Mouse (Mus musculus): ENCODE results near the gene Ston1.
A peak's percentile ranks its signal among the peaks of the same experiment; 100 is the strongest.

Gene Ston1

DNA sequence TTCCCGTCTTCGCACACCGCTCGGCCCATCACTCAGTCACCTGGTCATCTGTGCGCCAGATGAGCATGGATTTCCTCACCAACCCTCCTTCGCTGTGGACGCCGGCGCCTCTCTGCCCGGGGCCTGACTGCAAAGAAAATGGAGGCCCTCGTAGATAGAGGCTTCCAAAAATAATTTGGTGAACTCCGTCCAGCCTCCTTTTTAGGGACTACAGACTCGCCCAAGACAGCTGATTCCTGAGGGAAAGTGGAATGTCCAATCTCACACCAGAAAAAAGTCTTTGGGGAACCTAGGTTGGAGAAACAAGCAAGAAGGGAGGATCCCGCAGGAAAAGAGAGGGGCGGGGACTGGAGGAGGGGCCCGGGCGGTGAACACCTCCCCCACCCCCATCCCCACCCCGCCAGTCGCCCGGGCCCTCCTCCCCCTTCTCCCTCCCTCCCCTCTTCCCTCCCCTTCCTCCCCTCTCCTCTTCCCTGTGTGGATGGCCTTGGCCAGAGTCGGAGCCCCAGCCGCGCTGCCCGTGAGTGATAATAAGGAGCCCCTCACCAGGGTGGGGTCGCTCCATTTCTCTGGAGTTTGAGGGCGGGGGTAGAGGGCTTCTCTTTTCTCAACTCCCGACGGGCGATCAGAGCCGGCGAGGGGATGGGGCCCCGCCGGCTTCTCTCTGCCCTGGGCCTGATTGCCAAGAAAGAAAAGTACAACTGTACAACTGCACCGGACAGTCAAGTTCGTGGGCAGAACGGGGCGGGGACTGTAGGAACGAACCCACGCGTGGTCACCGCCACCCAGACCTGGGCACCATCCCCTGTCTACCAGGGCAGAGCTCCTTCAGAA is at the start of gene Ston1:
TSS of gene Ston1 (plus strand) at position 463 of the 834 bp plus-strand sequence.
- DNase-seq (ENCODE audit: low spot score in 2 of 2), result peak; percentile 47 to 58

DNA sequence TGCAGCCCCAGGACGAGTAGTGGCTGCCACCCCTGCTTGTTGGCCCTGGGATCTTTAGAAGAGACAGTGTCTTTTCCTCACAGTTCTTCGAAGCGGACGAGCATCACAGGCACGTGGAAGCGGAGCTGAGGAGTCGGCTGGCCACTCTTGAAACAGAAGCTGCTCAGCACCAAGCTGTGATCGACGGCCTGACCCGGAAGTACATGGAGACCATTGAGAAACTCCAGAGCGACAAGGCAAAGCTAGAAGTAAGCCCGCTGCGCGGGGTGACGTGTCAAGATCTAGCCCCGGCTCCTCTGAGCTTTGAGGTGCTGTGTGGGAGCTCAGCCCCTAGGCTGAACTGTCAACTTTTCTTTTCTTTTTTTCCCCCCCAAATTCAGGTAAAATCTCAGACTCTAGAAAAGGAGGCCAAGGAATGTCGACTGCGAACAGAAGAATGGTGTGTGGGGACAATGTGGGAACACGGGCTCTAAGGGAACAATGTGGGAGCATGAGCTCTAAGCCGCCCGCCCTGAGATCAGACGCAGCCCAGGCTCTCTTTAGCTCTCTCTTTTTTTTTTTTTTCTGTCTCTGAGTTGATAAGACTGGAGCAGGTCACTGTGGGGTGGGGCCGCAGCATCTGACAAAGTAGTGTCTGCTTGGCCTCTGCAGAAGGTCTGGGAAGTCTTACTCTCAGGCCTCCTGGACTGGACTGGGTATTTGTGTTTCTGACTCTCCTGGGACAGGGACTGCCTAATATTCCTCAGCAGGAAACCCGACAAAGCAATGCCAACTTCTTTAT is 47.9 kb upstream of the Ston1 start:
- DNase-seq (ENCODE audit: low spot score in 2 of 2), result no peak

DNA sequence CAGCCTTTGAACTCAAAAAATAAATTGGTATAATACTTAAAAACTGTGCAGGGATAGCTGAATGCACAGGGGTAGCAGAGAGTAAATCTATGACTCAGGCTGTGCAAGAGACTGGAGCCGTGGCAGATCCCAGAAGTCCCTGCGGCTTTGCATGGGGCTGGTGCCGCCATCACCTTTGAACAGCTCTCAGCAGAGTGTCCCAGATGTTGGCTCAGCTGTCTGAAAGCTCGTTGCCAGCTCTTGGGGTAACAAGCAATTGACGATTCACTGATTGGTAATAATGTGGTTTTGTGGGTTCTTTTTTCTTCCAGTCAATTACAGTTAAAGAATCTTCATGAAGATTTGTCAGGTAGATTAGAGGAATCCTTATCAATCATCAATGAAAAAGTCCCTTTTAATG is 47.1 kb upstream of the Ston1 start:
- no peak for DNase-seq (ENCODE audit: low spot score in 2 of 2)

DNA sequence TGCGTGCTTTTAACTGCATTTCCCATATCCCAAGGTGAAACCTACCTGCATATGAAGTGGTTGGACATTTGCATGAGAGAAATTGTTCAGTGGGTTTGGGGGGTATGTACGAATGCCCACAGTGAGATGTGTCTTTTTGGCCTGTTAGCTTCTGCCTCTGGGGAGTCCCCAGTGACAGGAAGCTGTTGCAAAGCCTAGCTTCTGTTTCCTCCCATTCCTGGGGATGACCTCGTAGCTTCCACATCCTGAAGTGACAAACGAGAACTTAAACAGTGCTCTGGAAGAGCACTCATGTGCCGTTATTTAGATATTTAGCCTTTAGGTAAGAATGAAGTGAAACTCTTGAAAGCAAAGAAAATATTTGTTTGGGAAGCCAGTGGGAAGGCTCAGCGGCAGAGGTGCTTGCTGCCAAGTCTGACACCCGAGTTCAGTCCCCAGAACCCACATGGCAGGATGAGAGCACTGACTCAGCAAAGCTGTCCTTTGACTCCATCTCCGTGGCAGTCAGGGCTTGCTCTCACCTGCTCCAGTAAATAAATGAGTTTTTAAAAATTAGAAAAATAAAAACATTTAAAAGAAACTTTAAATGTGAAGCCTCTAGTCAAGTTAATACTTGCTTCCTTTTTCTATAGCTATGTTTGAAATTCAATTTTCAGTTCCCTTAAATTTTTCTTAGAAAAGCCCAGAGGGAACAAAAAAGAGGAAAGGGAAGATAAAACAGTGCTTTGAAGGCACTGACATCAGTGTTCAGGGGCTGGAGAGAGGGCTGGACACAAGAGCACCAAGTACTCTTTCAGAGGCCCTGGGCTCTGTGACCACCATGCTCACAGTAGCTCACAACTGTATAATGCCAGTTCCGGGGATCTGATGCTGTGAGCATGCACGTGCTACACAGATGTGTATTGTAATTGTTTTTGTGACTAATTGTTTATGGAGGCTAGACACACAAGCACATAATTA is 46.2 kb upstream of the Ston1 start:
- peak; percentile 43 to 47 for DNase-seq (ENCODE audit: low spot score in 2 of 2)

DNA sequence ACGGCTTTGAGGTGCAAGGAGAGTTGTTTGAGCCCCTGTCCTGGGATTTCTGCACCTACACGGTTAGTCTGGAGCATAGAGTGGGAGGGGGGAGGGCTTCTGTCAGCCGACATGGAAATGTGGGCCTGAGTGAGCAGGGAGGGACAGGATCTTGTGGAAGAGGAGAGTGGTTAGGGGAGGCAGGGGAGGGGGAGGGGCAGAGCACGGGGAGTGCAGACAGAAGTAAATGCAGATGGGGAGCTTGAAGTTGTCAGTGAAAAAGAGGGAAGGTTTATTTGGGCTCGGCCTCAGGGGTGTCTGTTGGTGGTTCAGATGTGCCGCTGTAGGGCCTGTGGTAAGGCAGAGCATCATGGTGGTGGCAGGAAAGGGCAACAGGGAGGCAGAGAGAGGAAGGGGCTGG is 44.9 kb upstream of the Ston1 start:
- DNase-seq (ENCODE audit: low spot score in 2 of 2), result no peak

DNA sequence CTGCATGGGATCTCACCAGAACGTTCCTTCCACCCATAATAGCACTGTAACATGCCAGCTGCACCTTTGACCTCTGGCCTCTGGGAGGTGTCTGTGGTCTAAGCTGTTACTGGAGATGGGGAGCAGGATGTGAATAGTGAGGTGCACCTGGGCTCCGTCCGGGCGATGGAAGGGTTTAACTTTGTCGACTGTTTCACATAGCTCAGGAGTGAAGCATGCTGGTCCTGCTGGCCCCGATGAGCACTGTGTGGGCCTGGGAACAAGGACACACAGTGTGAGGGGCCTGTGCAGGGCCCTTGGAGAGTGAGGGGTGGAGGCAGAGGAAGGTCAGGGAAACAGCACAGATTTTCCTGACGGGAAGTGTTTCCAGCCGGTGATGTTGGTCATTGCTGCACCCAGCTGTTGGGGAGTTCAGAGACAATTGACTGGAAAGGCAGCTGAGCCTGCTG is 44.5 kb upstream of the Ston1 start:
- DNase-seq (ENCODE audit: low spot score in 2 of 2), result no peak

DNA sequence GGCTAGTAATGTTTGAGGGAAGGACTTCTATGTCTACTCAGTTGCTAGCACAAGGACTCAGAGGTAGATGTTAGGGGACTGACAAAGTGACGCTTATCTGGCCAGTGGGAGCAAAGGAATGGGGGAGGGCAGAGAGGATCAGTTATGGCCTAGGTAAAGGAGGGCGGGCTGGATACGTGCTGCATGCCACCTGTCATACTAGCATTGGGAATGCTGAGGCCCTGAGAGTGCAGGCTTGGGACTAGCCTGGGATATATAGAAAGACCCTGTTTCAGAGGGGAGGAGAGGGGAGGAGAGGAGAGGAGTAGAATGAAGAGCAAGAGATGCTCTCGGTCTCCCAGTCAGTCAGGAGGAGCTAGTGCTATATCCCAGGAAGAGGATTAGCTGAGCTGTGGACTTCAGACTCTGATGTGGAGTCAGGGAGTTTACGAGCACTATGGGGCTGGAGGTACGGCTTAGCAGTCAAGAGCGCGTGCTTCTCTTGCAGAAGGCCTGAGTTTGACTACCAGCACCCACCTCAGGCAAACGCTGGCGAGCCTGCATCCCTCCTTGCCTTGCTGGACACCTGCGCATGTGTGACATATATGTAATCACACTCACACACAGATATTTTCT is 43.9 kb upstream of the Ston1 start:
- no peak for DNase-seq (ENCODE audit: low spot score in 2 of 2)

DNA sequence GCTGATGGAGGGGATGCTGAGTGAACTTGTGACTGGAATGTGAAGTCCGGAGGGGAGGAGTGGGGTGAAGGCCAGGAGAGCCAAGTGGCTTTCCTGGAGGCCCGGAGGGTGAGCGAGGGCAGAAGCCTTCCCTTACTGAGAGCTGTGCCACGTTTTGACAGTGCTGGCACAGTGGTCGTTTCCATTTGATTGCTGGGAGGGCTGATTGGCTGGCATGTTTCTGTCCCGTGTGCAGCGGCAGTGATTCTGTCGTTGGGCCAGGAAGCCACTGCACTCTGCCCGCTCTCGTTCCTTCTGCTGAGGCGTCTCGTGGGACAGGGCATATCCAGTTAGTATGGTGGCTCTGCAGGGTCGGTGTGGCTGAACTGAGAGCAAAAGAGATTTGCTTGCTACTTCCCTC is 41.3 kb upstream of the Ston1 start:
- DNase-seq (ENCODE audit: low spot score in 2 of 2), result no peak

DNA sequence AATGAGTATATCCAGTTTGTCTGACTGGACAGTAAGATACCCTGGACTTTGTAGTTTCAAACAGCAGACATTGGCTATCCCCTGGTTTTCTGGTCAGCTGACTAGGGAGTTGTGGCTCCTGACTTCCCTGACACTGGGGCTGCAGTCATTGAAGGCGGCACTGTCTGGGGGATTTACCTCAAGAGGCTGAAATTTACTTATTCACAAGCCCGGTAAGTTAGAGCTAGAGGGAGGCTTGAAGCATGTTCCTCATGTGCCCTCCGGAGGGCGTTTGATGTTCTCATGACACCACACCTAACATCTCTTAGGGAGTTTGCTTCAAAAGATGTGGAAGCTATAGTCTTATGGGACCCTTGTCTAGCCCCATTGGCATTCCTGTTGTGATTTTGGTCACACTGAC is 40.8 kb upstream of the Ston1 start:
- peak in 1 of 2 experiments; percentile 17 for DNase-seq (ENCODE audit: low spot score in 2 of 2)

DNA sequence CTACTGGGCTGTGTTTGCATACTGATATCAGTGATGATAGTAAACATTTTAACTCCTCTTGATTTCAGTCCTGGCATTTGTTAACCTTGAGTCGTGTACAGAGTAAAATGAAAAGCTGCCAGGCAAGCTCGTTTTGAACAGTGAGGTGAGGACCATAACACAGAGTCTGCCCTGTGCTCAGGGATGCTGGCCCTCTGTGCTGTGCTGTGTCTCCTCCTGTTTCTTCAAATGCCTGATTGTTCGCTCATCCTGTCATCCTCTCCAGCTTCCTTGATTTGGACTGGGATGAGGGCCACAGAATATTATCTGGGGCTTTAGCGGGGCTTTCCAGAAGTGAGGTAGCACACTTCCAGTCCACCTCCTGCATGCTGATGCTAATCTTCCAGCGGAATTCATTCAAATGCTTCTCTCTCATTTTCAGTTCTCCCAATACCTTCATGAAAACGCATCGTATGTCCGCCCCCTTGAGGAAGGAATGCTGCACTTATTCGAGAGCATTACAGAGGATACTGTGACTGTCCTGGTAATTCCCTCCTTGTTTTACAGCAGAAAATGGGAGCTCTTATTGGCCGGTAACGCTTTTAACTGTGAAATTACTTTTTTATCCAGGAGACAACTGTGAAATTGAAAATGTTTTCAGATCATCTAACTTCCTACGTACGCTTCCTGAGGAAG is 39.2 kb upstream of the Ston1 start:
- no peak for DNase-seq (ENCODE audit: low spot score in 2 of 2)

DNA sequence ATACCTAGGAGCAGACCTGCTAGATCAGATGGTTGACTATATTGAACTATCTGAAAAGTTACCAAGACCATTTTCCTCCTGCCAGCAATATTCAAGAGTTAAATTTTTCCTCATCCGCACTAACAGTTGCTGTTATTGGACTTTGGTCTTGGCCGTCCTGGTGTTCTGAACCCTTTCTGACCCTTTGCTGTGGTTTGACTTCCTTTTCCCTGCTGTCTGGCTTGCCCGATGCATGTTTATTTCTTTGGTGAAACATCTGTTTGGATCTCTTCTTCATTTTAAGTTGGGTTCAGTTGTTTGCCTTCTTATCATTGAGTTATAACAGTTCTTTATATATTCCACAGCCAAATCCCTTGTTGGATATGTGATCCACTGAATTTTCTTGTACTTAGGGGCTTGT is 33.9 kb upstream of the Ston1 start:
- no peak for DNase-seq (ENCODE audit: low spot score in 2 of 2)

DNA sequence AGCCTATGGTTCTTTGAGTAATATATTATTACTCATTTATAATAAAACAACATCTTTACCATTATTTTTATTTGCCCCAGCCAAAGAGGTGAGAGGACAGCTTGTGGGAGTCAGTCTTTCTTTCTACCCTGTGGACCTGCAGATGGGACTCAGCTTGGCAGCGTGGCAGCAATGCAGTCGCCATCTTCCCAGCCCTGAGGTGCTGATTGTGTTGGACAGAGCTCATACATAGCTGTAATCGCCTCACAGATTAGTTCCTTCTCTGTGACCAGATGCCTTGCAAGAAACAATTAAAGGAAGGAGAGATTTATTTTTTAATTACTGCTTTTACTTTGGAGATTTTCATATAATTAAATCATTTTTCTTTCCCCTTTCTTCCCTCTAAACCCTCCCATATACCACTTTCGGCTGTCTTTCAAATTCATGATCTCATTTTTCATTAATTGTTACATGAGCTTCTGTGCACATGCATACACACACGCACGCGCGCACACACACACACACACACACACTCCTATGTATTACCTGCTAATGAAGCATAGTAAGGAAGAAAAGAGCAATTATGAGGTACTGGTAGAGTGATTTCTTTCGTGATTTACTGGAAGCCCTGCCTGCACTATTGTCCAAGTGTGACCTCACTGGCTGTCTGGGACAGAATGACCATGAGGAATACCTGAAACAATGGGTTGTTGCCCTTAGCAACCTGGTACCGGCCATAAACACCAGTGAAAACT is 27.5 kb upstream of the Ston1 start:
- DNase-seq (ENCODE audit: low spot score in 2 of 2), result no peak

DNA sequence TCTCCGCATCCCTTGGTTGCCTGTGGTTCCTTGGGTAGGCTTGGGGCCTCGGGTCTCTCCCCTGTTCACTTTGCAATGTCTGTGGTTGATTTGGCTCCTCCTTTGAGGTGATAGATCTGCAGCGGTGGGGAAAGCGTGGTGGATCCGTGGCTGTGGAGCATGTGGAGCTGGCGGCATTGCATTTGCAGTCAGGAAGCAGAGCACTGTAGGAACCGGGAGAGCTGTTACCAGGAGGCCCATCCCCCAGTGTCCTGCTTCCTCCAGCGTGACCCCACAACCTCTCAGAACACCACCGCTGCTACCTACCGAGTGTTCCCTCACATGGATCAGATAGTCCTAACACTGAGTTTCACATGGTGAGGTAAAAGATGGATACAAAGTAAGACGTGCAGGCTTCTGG is 26.7 kb upstream of the Ston1 start:
- no peak for DNase-seq (ENCODE audit: low spot score in 2 of 2)

DNA sequence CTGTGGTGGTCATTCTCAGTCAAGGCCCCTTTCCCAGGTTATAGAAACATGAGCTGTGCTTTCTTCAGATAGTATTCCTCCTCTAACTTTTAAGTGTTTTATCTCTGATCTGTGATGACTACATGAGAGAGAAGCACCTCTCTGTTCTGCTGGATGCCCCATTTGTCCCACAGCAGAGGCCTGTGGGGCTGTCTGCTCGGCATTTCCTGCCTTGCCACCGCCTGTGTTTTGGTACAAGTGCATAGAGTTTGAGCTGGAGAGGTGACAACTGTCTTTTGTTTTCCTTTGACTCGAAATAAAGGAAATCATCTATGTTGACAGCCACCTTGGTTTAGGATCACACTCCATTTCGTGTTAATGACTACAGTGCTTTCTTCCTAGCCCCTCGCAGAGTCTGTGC is 22.7 kb upstream of the Ston1 start:
- DNase-seq (ENCODE audit: low spot score in 2 of 2), result no peak

DNA sequence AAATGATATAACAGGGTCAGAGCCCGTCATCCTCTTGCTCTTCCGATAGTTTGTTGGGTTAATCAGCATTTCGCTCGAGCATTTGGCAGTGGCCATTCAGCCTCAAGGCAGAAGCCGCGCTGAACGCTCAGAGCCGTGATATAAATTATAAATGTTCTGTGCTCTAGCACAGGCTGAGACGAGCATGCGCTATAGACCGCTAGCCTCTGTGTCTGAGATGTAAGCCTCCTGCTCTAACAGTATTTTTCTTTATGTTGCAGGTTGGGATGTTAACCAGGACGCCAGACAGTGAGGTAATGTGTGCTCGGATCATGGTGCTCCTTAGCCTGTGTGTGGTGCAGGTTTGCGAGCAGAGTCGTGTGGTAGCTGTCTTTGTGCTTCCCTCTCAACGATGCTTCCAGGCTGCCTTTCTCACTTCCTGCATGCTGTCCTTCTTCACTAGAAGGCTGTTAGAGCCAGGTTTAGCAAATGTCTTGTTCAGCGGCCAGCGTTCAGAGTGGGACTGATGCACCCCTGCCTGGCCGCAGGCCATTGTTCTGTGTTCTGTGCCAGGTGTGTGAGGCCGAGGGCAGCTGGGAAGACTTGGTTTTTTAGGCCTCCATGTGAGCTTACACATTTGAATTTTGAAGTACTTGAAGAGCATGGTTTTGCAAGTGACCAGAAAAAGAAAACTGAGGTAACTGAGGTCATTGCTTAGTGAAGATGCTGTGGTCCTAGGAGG is 18.8 kb upstream of the Ston1 start:
- DNase-seq (ENCODE audit: low spot score in 2 of 2), result no peak

DNA sequence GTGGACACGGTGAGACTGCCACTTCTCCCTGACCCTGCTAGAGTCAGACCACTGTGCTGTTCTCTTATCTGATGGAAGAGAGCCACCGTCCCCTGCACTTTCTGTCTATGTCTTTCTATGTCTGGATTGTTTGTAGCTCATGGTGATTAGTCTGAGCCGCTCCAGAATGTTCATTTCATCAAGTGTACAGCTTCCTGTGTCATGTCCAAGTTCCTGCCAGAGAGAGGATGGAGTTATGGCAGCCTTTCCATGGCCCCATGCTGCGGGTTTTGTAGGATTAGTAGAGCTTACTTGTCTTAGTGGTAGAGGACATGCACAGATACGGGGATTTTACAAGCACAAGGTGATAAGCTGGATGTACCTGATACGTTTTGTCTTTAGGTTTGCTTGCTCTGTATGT is 16.9 kb upstream of the Ston1 start:
- DNase-seq (ENCODE audit: low spot score in 2 of 2), result no peak

DNA sequence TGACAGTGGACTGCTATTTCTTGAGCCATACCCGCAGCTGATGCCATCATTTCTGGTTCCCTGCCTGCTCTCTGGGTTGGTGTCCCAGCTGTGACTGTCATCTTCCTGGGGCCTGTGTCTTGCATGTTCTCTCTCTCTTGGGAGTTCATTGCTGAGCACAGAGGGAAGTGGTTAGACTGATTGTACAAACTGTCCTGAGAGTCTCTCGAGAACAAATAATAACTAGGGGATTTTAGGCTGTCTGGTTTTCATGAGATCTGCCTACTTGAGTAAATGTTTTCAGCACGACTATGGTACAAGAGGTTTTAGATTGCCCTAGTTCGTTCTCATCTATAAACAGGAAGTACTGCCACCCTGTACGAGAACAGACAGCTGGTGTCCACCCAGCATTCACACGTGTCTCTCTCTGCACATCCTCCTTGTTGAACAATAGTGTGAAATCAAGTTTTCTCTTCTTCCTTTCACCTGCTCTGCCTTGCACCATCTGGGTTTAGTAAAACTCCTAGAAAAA is 15.9 kb upstream of the Ston1 start:
- peak; percentile 71 to 85 for DNase-seq (ENCODE audit: low spot score in 2 of 2)

DNA sequence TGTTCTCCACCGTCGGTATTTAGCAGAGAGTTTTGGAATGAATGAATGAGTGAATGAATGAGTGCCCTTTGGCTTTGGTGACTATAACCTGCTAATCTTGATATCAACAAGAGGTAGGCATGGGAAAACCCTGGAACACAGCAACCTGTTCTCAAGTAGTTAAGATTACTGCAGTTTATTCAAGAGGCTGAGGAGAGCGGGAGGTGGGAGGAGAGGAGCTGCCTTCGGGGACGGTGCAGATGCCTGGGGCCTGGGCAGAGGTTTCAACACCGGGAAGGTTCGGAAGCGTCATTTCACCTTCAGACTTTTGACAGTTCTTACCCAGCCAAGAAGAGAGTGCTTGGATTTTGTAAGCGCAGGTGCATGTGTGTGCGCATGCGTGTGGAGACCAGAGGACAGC is 14.5 kb upstream of the Ston1 start:
- no peak for DNase-seq (ENCODE audit: low spot score in 2 of 2)

DNA sequence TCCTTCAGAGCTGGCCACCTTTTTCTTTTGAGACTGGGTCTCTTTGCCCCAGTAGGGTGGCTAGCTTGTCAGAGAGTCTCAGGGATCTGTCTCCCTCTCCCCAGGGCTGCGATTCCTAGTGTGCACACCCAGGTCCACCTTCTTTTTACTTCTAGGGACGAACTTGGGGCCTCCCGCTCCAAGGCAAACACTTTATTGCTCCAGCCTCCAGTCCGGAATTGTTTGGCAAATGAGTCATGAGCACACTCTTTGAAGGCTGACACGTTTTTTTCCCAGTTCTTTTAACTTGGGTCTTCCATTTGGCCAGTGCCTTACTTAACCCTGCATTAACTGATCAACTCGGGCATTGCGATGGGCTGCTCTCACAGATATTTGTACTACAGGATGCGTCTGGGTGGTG is 14.1 kb upstream of the Ston1 start:
- DNase-seq (ENCODE audit: low spot score in 2 of 2), result no peak

All from spleen, postnatal 36 days (tissue).